Mouse (Mus musculus) lung, adult 2 months (tissue): ENCODE results near the gene Anks1b. TPM values are rescaled to one million over a fixed set of nuclear protein-coding genes. Genes with fewer than 3 reads are reported as not detected.

Experiments used
- DNase-seq: peaks from one replicate; pipeline ENCODE4 v3.0.0; 2022
- H3K4me1 ChIP-seq: fragments of 200-500 bp; 2 replicates; pipeline ENCODE4 v1.6.1; 2011; ENCODE audit warnings: low read length; ENCODE audit not compliant: control insufficient read depth, insufficient read depth
- H3K4me3 ChIP-seq: fragments of 200-500 bp; replicated peaks from 2 replicates; pipeline ENCODE3; 2011; ENCODE audit warnings: low read depth, mild to moderate bottlenecking, control low read depth, low read length; ENCODE audit errors: extremely low read depth
- CTCF ChIP-seq: fragments of 200-500 bp; IDR thresholded peaks from 2 replicates; pipeline ENCODE4 v1.5.1; 2011; ENCODE audit warnings: mild to moderate bottlenecking, low read length, control low read depth; ENCODE audit not compliant: insufficient read depth
- POLR2A ChIP-seq: fragments of 200-500 bp; IDR thresholded peaks from 2 replicates; pipeline ENCODE4 v1.6.1; 2011; ENCODE audit warnings: low read depth, mild to moderate bottlenecking, control low read depth, low read length, borderline replicate concordance; ENCODE audit errors: extremely low read depth
- WGBS: fragments of 180-500 bp; shearing (Covaris S2); methylation state at CpG from one replicate; pipeline ENCODE4 v1.1.7; 2018; 5-methylcytosine and 5-hydroxymethylcytosine counted together
- polyA plus RNA-seq: library from polyadenylated mRNA; depleted of rRNA; stranded (reverse); fragments of >200 nt; gene quantifications from 2 replicates; pipeline ENCODE4 v1.2.3, GENCODE M21; 2012

The Anks1b gene
- polyA plus RNA-seq, 1 experiment, result 0.41 TPM

DNA sequence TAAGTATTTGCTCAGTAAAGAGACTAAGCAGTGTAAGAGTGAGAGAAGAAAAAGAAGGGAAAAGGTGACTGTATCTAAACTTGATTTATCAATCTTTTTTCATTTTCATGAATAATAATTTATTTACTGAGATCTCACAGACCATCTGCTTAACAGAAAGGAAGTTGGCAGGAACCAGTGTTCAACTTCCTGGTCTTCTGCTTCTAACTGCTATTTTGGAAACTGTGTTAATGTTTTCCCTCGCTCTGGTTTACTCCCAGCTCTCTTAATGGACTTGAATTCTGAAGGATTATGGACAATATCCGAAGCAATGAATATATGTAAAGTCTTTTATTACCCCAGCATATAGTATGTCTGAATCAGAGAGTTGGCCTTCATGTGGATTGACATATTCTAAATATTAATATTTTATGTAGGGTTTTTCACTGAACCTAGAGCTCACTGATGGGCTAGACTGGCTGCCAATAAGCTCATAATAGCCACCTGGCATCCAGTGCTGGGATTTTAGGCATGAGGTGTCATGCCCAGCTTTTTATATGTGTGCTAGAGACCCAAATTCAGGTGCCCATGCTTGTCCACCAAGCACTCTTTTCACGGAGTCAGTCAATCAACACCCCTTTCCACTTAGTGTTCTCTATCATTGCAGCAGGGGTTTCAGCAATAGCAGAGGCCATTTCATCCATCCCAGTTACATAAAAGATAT, 349.6 kb downstream of the Anks1b start:
- no peak for TF ChIP-seq POLR2A
- no peak for TF ChIP-seq CTCF
- Histone ChIP-seq H3K4me3 (no peak overlapping the region), H3K4me1 (no peaks in the 10 kb centered on the region)
- no peak for DNase-seq
- 62% methylated on average over 3 of the region's 3 CpGs for WGBS

DNA sequence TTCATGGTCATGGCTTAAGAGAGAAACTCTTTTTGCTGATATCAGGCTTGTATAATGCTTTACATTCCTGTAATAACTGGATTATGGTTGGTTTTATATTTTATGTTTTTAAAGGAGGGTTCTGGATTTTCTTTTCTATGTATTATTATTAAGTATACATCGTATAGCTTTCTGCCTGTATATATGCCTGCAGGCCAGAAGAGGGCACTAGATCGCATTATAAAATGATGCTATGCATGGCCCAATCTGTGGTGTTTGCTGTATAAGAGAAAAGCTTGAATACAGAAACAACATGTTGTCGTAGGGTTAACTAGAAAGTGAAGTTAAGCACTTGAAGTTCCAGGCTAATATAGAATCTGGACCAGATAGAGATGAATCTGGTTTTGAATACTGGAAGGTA, 362.0 kb downstream of the Anks1b start:
- no peak for DNase-seq
- WGBS, result 72% methylated on average over 3 of the region's 3 CpGs
- H3K4me3 ChIP-seq, result no peak overlapping the region
- TF ChIP-seq POLR2A (no peak), CTCF (no peak)
- no peaks in the 10 kb centered on the region for H3K4me1 ChIP-seq

DNA sequence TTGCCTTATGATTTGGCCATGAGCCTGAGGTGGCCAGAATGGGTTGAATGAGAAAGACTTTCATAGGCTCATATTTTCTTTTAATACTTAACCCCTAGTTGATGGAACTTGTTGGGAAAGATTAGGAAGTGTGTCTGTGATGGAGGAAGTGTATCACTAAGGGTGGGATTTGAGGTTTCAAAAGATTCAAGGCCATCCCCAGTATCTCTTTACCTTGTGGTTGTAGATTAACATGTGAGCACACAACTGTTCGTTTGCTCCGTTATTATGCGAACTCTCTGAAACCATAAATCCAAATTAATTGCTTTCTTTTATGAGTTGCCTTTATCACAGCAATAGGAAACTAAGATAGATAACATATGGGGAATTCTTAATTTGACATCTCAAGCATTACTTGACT, 364.0 kb downstream of the Anks1b start:
- 91% methylated on average over 3 of the region's 3 CpGs for WGBS
- no peak for TF ChIP-seq CTCF
- no peak for TF ChIP-seq POLR2A
- Histone ChIP-seq H3K4me3 (no peak overlapping the region), H3K4me1 (no peaks in the 10 kb centered on the region)
- no peak for DNase-seq

DNA sequence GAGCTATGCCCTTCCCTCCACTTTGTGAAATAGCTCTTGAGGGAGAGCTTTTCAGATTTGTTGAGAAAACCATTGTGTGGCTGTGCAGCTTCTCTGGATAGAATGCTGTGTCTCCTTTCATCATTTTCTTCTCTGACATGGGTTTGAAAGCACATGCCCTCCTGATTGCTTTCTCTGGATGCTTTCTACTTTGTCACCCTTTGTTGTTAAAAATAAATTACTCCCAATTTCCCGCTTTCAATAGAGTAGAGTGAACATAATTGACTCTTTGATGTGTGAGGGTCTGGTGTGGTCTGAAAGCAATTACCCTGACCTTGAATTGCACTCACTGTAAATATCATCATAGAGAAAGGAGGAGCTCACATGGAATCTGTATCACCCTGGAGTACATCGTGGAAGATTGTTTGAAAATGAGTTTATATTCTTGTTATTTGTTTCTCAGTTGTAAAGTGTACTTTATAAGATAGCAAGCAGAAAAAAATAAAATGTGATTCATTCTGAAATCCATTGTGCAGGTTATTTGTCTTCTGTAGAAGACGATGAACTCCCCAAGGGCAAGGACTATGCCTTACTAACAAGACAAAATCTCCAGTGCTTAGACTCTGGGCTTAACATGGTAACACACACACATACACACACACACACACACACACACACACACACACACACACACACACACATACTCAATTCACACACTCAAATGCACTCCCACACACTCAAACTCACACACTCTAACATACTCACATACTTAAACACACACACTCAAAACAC, 385.8 kb downstream of the Anks1b start:
- no peak for DNase-seq
- H3K4me3 ChIP-seq, result no peak overlapping the region
- TF ChIP-seq CTCF (no peak), POLR2A (no peak)
- no peaks in the 10 kb centered on the region for H3K4me1 ChIP-seq
- 61% methylated on average over 3 of the region's 3 CpGs for whole genome bisulfite sequencing

DNA sequence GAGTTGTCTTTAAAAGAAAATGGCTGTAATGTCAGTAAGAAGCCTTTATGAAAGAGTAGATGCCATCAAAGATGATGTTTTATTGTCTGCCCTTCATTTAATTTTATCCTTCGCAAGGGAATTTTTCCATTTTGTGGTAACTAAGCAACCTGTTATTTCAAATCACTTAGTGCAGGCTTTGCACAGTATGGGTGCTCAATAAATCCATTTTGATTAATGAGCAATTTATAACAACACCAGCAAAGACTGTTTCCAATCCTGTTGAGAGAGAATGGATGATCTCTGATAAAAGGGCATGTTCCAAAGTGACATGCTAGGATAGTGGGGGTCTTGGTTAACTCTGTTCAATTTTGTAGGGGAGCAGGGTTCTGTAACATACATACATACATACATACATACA, 398.0 kb downstream of the Anks1b start:
- DNase-seq, result no peak
- no peak for TF ChIP-seq POLR2A
- TF ChIP-seq CTCF, result no peak
- H3K4me3 ChIP-seq, result no peak overlapping the region
- WGBS, result 90% methylated on average over 1 of the region's 1 CpGs
- no peaks in the 10 kb centered on the region for H3K4me1 ChIP-seq

DNA sequence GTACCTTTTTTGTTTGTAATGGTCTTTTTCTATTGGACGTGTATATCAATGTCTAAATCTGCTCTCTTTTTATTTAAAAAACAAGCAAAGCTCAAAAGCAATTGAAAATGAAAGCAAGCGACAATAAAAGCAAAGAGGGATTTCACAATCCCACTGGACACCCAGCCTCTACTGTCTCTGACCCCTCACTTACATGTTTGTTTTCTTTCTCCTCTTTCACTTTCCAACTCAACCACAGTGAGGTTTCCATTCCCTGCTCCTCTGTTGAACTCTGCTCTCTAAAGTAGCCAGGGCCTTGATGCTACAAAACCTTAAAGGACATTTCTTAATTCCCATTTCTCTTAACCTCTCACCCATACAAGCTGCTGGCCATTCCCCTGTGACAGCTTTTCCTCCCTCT, 400.0 kb downstream of the Anks1b start:
- Histone ChIP-seq H3K4me3 (no peak overlapping the region), H3K4me1 (no peaks in the 10 kb centered on the region)
- 54% methylated on average over 2 of the region's 2 CpGs for WGBS
- no peak for TF ChIP-seq CTCF
- TF ChIP-seq POLR2A, result no peak
- DNase-seq, result no peak

DNA sequence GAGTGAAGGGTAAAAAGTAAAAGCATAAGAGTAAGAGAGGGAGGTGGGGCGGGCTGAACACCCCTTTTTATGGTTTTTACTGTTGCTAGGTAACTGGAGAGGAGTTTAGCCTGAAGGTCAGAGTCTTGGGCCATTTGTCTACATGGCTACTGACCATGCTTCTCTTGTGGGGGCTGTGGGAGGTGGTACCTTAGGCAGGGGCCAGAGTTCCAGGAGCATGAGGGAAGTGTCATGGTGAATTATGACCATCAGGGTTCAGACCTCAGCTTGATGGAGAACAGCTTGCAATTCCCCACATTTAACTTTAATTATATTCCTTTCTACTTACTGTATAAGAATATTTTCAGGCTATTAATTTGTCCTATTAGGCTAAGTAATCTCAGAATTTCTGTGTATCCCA, 413.3 kb downstream of the Anks1b start:
- H3K4me1 ChIP-seq, result no peaks in the 10 kb centered on the region
- 67% methylated on average over 1 of the region's 1 CpGs for WGBS
- TF ChIP-seq CTCF (no peak), POLR2A (no peak)
- H3K4me3 ChIP-seq, result no peak overlapping the region
- DNase-seq, result no peak

DNA sequence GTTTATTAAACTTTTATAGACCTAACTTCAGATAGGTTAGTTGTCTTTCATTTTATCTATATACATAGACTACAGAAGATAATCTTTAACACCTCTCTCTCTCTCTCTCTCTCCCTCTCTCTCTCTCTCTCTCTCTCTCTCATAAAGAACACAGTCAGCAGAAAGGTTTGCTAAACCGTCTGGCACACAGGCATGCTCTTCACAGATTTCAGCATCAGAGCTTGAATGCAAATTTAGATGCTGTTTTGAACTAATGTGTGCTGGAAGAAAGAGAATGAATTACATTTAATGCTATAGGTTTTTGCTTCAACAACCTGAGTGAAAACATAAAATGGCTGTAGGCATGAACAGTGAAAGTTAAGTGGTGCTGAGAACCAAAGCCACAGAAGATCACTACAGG, 429.9 kb downstream of the Anks1b start:
- 38% methylated on average over 1 of the region's 1 CpGs for WGBS
- no peak for DNase-seq
- H3K4me3 ChIP-seq, result no peak overlapping the region
- no peaks in the 10 kb centered on the region for H3K4me1 ChIP-seq
- TF ChIP-seq POLR2A (no peak), CTCF (no peak)

DNA sequence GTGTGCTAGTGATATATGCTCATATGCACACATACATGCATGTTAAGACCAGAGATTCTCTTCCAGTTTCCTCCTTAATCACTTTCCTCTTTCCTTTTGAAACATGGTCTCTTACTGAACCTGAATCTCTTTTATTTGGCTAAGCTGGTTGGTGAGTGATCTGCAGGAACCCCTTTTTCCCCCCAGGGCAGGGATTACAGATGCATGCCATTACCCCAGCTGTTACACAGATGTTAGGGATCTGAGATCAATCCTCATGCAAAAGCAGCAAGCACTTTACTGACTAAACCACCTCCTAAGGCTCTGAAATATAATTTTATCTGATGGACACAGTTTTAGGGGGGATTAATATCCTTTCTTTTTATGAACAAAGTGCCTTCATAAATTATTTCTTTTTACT, 432.8 kb downstream of the Anks1b start:
- no peak for DNase-seq
- Histone ChIP-seq H3K4me3 (no peak overlapping the region), H3K4me1 (no peaks in the 10 kb centered on the region)
- TF ChIP-seq POLR2A (no peak), CTCF (no peak)
